Mouse (Mus musculus): ENCODE data around the gene Sec16b. TPM values are rescaled to one million over a fixed set of nuclear protein-coding genes. Genes with fewer than 3 reads are reported as not detected.

Gene Sec16b
- total and polyA plus RNA-seq, 3 experiments = 13.9 to 19.6 (median 14.6) TPM

DNA sequence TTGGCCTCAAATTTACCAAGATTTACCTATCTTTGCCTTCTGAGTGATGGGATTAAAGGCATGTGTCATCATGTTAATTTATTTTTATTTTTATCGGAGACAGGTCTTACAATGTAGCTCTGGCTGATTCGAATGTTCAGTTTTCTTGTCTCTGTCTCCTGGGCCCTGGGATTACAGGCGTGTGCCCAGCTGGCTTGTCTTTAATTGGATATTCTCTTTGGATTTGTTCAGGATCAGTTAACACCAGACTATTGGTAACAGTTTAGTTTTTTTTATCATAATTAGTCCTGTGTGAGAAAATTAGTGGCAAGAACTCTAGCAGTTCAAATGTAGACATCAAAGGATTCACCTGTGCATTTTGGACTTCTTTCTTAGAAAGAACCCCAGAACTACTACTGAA, 48.7 kb upstream of the Sec16b start:
- Histone ChIP-seq H3K4me2 (ENCODE audit: insufficient read depth, low read depth, poor library complexity, severe bottlenecking) (no peak overlapping the region), H3K4me3 (replicated peaks in 1 of 3; ENCODE audit: low read depth in 2 of 3, low read length in 2 of 3, poor library complexity in 1 of 3) (peak overlapping the region in 1 of 3 experiments; percentile 76), H3K27me3 (replicated peaks) (no peaks in the 10 kb centered on the region), H3K27ac (ENCODE audit: insufficient read depth, low read depth) (no peak overlapping the region), H3K36me3 (replicated peaks in 1 of 2; ENCODE audit: control insufficient read depth in 1 of 2, insufficient read depth in 1 of 2, low read length in 1 of 2) (peaks cover 6 to 17% of the 10 kb centered on the region in 2 experiments), H3K79me2 (replicated peaks; ENCODE audit: control insufficient read depth, extremely low read depth, insufficient read depth, poor library complexity, severe bottlenecking) (no peaks in the 10 kb centered on the region), H3K4me1 (ENCODE audit: control insufficient read depth in 1 of 2, insufficient read depth in 2 of 2) (peaks cover 3 to 18% of the 10 kb centered on the region in 2 experiments; a peak in 3 of 4 replicates), H3K9ac (ENCODE audit: insufficient read depth, low read depth) (peak overlapping the region; percentile 20; the same call in 1 of the 2 replicates), H3K9me3 (replicated peaks; ENCODE audit: low read length) (no peaks in the 10 kb centered on the region)
- dilution Hi-C loops (cut with MboI; ENCODE audit: extremely low pct_ligation_motif_present, extremely low pct_unique_long_range_greater_than_20kb, low sequenced_read_pairs) = no loop called here
- no peak for TF ChIP-seq ZMIZ1 (IDR thresholded peaks at IDR 0.05; ENCODE audit: low read depth, low read length)
- TF ChIP-seq MAZ (IDR thresholded peaks at IDR 0.05; ENCODE audit: low read depth, low read length) = no peak
- no peak for TF ChIP-seq BHLHE40 (IDR thresholded peaks at IDR 0.05; ENCODE audit: low read depth, low read length)
- TF ChIP-seq CTCF (conservative IDR thresholded peaks at IDR 0.05 in 1 of 2, IDR thresholded peaks at IDR 0.05 in 1 of 2; ENCODE audit: low read depth in 2 of 2, low read length in 2 of 2) = no peak
- TF ChIP-seq JUN (IDR thresholded peaks at IDR 0.05; ENCODE audit: insufficient read depth, low read depth, low read length) = no peak
- DNase-seq (ENCODE audit: extremely low read depth) = no peak
- in situ Hi-C loops (cut with MboI; ENCODE audit: low pct_ligation_motif_present, low pct_unique_long_range_greater_than_20kb, low sequenced_read_pairs) = loop anchor here (10.0 kb wide), 1 partner anchor 713 kb away; no protein-coding TSS in a partner anchor

DNA sequence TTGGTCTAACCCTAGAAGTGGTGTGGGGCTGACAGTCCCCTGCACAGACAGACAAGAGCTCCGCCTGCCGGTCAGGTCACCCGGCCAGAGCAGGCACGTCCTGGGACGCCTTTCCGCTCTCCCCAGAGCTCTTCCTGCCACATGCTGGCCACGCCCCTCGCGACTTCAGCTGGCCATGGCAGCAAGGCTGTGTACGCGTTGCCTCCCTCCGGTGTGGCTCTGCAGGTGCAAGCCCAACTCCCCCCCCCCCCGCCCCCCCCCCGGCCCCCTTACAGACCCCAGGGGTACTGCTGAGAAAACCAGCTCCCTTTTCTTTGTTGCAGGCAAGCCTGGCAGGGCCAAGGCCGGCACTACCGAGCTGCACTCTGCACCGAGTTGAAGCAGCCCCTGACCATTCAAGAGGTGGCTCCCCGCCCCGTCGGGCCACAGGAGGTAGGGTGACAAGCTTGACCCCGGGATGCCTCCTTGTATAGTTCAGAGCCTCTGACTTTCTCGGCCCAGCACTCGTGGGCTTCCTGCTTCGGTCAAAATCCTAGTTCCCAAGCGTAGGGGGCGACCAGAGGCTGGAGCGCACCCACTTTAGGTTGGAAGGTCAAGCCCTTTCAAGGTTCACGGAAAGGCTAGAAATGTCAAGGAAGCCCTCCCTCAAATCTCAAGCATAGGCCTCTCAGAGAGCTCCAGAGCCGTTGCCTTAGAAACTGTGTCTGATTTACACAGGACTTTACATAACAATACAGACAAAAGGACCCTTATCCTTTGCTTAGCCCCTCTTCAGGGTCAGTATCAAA, 47.9 kb upstream of the Sec16b start, which contains the start of gene Cryzl2:
Gene Cryzl2 (plus strand): TSS at position 157 of the 788 bp plus-strand sequence.
- H3K9me3 ChIP-seq (replicated peaks; ENCODE audit: low read length) = no peaks in the 10 kb centered on the region
- H3K9ac ChIP-seq (ENCODE audit: insufficient read depth, low read depth) = peak within 1 kb of the TSS; percentile 68
- H3K36me3 ChIP-seq (replicated peaks in 1 of 2; ENCODE audit: control insufficient read depth in 1 of 2, insufficient read depth in 1 of 2, low read length in 1 of 2) = peaks cover 6 to 21% of the 10 kb centered on the region in 2 experiments
- peak; percentile 92 for DNase-seq (ENCODE audit: extremely low read depth)
- H3K27ac ChIP-seq (ENCODE audit: insufficient read depth, low read depth) = no peak within 1 kb of the TSS
- no peaks in the 10 kb centered on the region for H3K27me3 ChIP-seq (replicated peaks)
- H3K4me1 ChIP-seq (ENCODE audit: control insufficient read depth in 1 of 2, insufficient read depth in 2 of 2) = peaks cover 3 to 18% of the 10 kb centered on the region in 2 experiments; a peak in 3 of 4 replicates
- H3K4me2 ChIP-seq (ENCODE audit: insufficient read depth, low read depth, poor library complexity, severe bottlenecking) = peak within 1 kb of the TSS; percentile 53
- no peaks in the 10 kb centered on the region for H3K79me2 ChIP-seq (replicated peaks; ENCODE audit: control insufficient read depth, extremely low read depth, insufficient read depth, poor library complexity, severe bottlenecking)
- peak within 1 kb of the TSS; percentile 65 to 76 (median 69) for H3K4me3 ChIP-seq (replicated peaks in 1 of 3; ENCODE audit: low read depth in 2 of 3, low read length in 2 of 3, poor library complexity in 1 of 3)
- in situ Hi-C loops (cut with MboI; ENCODE audit: low pct_ligation_motif_present, low pct_unique_long_range_greater_than_20kb, low sequenced_read_pairs) (loop anchor here (10.0 kb wide), 1 partner anchor 714 kb away; no protein-coding TSS in a partner anchor), dilution Hi-C loops (cut with MboI; ENCODE audit: extremely low pct_ligation_motif_present, extremely low pct_unique_long_range_greater_than_20kb, low sequenced_read_pairs) (no loop called here)
- TF ChIP-seq IRF4 (IDR thresholded peaks at IDR 0.05; ENCODE audit: low read depth, low read length) (0 out of 2 replicates have a peak, but pooled peaks have one; percentile 59), POLR2A (IDR thresholded peaks at IDR 0.05; ENCODE audit: low read depth, low read length) (peak; percentile 63; the same call in 1 of the 2 replicates), GABPA (IDR thresholded peaks at IDR 0.05; ENCODE audit: insufficient replicate concordance, low read depth, low read length) (no peak), TBP (conservative IDR thresholded peaks at IDR 0.05; ENCODE audit: low read depth, low read length) (0 out of 2 replicates have a peak, but pooled peaks have one; percentile 45), MYC (IDR thresholded peaks at IDR 0.05; ENCODE audit: low read depth, low read length) (peak; percentile 79; the same call in 1 of the 2 replicates), JUN (IDR thresholded peaks at IDR 0.05; ENCODE audit: insufficient read depth, low read depth, low read length) (no peak), UBTF (IDR thresholded peaks at IDR 0.05; ENCODE audit: low read depth, low read length) (no peak), ELF1 (IDR thresholded peaks at IDR 0.05; ENCODE audit: low read depth, low read length) (peak; percentile 89), USF2 (conservative IDR thresholded peaks at IDR 0.05; ENCODE audit: low read depth, low read length) (no peak), SMC3 (IDR thresholded peaks at IDR 0.05; ENCODE audit: low read depth, low read length) (peak; percentile 77), ZKSCAN1 (IDR thresholded peaks at IDR 0.05; ENCODE audit: borderline replicate concordance, low read depth, low read length) (no peak), ZMIZ1 (IDR thresholded peaks at IDR 0.05; ENCODE audit: low read depth, low read length) (peak; percentile 67; the same call in 1 of the 2 replicates), PAX5 (IDR thresholded peaks at IDR 0.05; ENCODE audit: low read length) (no peak), CHD2 (IDR thresholded peaks at IDR 0.05; ENCODE audit: low read length) (0 out of 2 replicates have a peak, but pooled peaks have one; percentile 9), TCF12 (IDR thresholded peaks at IDR 0.05; ENCODE audit: low read depth, low read length) (peak; percentile 74), ZC3H11A (IDR thresholded peaks at IDR 0.05; ENCODE audit: low read depth, low read length) (peak; percentile 20), CTCF (conservative IDR thresholded peaks at IDR 0.05 in 1 of 2, IDR thresholded peaks at IDR 0.05 in 1 of 2; ENCODE audit: low read depth in 2 of 2, low read length in 2 of 2) (peak; percentile 53 to 92), MEF2A (IDR thresholded peaks at IDR 0.05; ENCODE audit: borderline replicate concordance, low read depth, low read length) (peak; percentile 52; the same call in 1 of the 2 replicates), MXI1 (IDR thresholded peaks at IDR 0.05; ENCODE audit: low read depth, low read length) (peak; percentile 94), BHLHE40 (IDR thresholded peaks at IDR 0.05; ENCODE audit: low read depth, low read length) (peak; percentile 44), USF1 (IDR thresholded peaks at IDR 0.05; ENCODE audit: low read depth, low read length) (peak; percentile 31), NRF1 (IDR thresholded peaks at IDR 0.05; ENCODE audit: low read depth, low read length) (peak; percentile 40; the same call in 1 of the 2 replicates), RAD21 (IDR thresholded peaks at IDR 0.05; ENCODE audit: low read depth, low read length) (peak; percentile 85), HCFC1 (IDR thresholded peaks at IDR 0.05; ENCODE audit: low read depth, low read length) (peak; percentile 66), SIN3A (IDR thresholded peaks at IDR 0.05; ENCODE audit: low read length) (peak; percentile 92), ETS1 (conservative IDR thresholded peaks at IDR 0.05; ENCODE audit: low read depth, low read length) (no peak; the same call in 1 of the 2 replicates), NELFE (IDR thresholded peaks at IDR 0.05; ENCODE audit: low read depth, low read length) (peak; percentile 75), MAX (IDR thresholded peaks at IDR 0.05; ENCODE audit: low read length) (peak; percentile 82)
